Comparison of ENCODE assay signal across 22 mouse cellular contexts in the genomic region with DNA sequence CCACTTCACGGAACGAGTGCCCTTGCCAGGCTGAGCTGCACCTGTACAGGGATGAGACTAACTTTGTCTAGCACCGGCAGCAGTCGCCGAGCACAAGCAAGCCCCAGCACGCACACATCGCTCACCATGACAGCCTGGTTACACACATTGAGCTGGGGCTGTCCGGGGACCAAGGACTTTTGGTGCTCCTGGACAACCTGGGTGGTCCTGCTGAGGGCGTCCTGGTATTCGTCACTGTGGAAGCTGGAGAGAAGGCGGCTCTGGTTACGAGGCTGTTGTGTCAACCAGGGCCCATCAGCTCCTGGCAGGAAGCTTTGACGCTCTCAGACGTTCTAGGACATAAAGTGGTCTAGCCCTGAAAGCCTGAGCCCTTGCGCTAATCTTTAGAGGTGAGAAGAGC. TPM values are rescaled to one million over a fixed set of nuclear protein-coding genes. Genes with fewer than 3 reads are reported as not detected.
DNase-seq lines count a peak whose midpoint lies in the region.
"Had no signal": no experiment of that assay in that cellular context is flagged by ENCODE, and none has a peak within 500 bp of the region (broad histone marks: within the 10 kb centered on the region; RNA-seq: fewer than 3 reads in every experiment).

No protein-coding gene starts in this region.

- DNase-seq in embryo, embryonic 10 days (ENCODE audit: low spot score), result peak; percentile 60
- DNase-seq in embryo, embryonic 9.5 days (ENCODE audit: extremely low spot score), result no peak
- DNase-seq in embryonic facial prominence, embryonic 10.5 days (ENCODE audit: low spot score), result peak; percentile 70
- peak; percentile 42 for DNase-seq in forelimb bud, embryonic 11.5 days (ENCODE audit: low read depth, low spot score)
- DNase-seq in thymus, postnatal 0 days (ENCODE audit: low spot score), result no peak
- DNase-seq in ovary, adult 18-20 months (ENCODE audit: low spot score), result no peak
- DNase-seq: adrenal gland, adult 2 months; adrenal gland, postnatal 14 days; cerebellum, adult 11 months; cerebellum, adult 2 months; cerebellum, adult 9-11 months; cerebellum, postnatal 25 days; gastrocnemius, adult 2 months; gastrocnemius, postnatal 14 days; heart, adult 11 months had no signal

- peak overlapping the region; percentile 54 for H3K27ac ChIP-seq in embryonic facial prominence, embryonic 10.5 days (replicated peaks)
- H3K27ac ChIP-seq: embryonic facial prominence, embryonic 12.5 days; forebrain, embryonic 12.5 days; gastrocnemius, adult 2 months; hindbrain, embryonic 12.5 days; hindbrain, embryonic 15.5 days had no signal

- H3K4me3 ChIP-seq in embryonic facial prominence, embryonic 10.5 days, result 0 out of 2 replicates have a peak overlapping the region, but pooled peaks have one; percentile 4
- H3K4me3 ChIP-seq: embryonic facial prominence, embryonic 12.5 days; erythroblast, embryonic 14.5 days; forebrain, embryonic 12.5 days; gastrocnemius, adult 2 months; hindbrain, embryonic 12.5 days; hindbrain, embryonic 15.5 days had no signal

- H3K36me3 ChIP-seq in embryonic facial prominence, embryonic 10.5 days (replicated peaks), result no peaks in the 10 kb centered on the region
- H3K36me3 ChIP-seq: embryonic facial prominence, embryonic 12.5 days; forebrain, embryonic 12.5 days; hindbrain, embryonic 12.5 days; hindbrain, embryonic 15.5 days had no signal

- WGBS in embryonic facial prominence, embryonic 10.5 days, result 72% methylated on average over 15 of the region's 15 CpGs

- no peaks in the 10 kb centered on the region for H3K27me3 ChIP-seq in embryonic facial prominence, embryonic 10.5 days (replicated peaks; ENCODE audit: low read depth, poor library complexity, severe bottlenecking)
- H3K27me3 ChIP-seq: embryonic facial prominence, embryonic 12.5 days; hindbrain, embryonic 12.5 days; hindbrain, embryonic 15.5 days; Patski had no signal

- peaks cover 58% of the 10 kb centered on the region for H3K4me1 ChIP-seq in embryonic facial prominence, embryonic 10.5 days

- H3K9me3 ChIP-seq in embryonic facial prominence, embryonic 10.5 days, result no peaks in the 10 kb centered on the region
- H3K9me3 ChIP-seq: embryonic facial prominence, embryonic 12.5 days; forebrain, embryonic 12.5 days; G1E; hindbrain, embryonic 12.5 days; hindbrain, embryonic 15.5 days had no signal

RNA-seq across cellular contexts. Expression of a gene that starts 4.2 kb away (rescaled TPM):
- 296 and 300 TPM in 2 replicates for polyA plus RNA-seq in embryonic facial prominence, embryonic 10.5 days (2016; fragmentation: Nextera tagmentation; extraction: Ambion mirVana)
- polyA plus RNA-seq in thymus, postnatal 0 days (2015; fragmentation: Nextera tagmentation; extraction: Ambion mirVana), result 173 and 174 TPM in 2 replicates

RNA-seq across cellular contexts. Expression of a gene that starts 13.1 kb away (rescaled TPM):
- polyA plus RNA-seq in embryonic facial prominence, embryonic 10.5 days (2016; fragmentation: Nextera tagmentation; extraction: Ambion mirVana), result 70.0 and 76.4 TPM in 2 replicates
- 50.6 and 51.1 TPM in 2 replicates for polyA plus RNA-seq in thymus, postnatal 0 days (2015; fragmentation: Nextera tagmentation; extraction: Ambion mirVana)

RNA-seq across cellular contexts. Expression of a gene that starts 29.8 kb away (rescaled TPM):
- polyA plus RNA-seq in embryonic facial prominence, embryonic 10.5 days (2016; fragmentation: Nextera tagmentation; extraction: Ambion mirVana), result 8.5 and 9.0 TPM in 2 replicates
- polyA plus RNA-seq in thymus, postnatal 0 days (2015; fragmentation: Nextera tagmentation; extraction: Ambion mirVana), result 5.2 and 6.9 TPM in 2 replicates

RNA-seq across cellular contexts. Expression of a gene that starts 30.3 kb away (rescaled TPM):
- polyA plus RNA-seq in embryonic facial prominence, embryonic 10.5 days (2016; fragmentation: Nextera tagmentation; extraction: Ambion mirVana), result 4.6 and 5.2 TPM in 2 replicates
- polyA plus RNA-seq in thymus, postnatal 0 days (2015; fragmentation: Nextera tagmentation; extraction: Ambion mirVana), result 10.5 and 11.7 TPM in 2 replicates

RNA-seq across cellular contexts. Expression of a gene that starts 30.5 kb away (rescaled TPM):
- 49.6 and 54.9 TPM in 2 replicates for polyA plus RNA-seq in embryonic facial prominence, embryonic 10.5 days (2016; fragmentation: Nextera tagmentation; extraction: Ambion mirVana)
- polyA plus RNA-seq in thymus, postnatal 0 days (2015; fragmentation: Nextera tagmentation; extraction: Ambion mirVana), result 52.9 and 56.9 TPM in 2 replicates

Comparison
In these comparisons a context has a peak if more than half of its experiments do, and no peak if none do; other contexts are left out.
1. DNase-seq: peak in embryo, embryonic 10 days (single experiment), embryonic facial prominence, embryonic 10.5 days (single experiment) and forelimb bud, embryonic 11.5 days (single experiment); none in embryo, embryonic 9.5 days (single experiment), thymus, postnatal 0 days (single experiment) and ovary, adult 18-20 months (single experiment).